Mouse (Mus musculus): ENCODE data around the gene Mpg. TPM values are rescaled to one million over a fixed set of nuclear protein-coding genes. Genes with fewer than 3 reads are reported as not detected.

Gene Mpg
- total RNA-seq, 2 experiments from 2014 or later = 5.1 to 6.0 TPM

Other genes with a start within 250 kb of the Mpg start
- gene Nsg2, start 226.0 kb upstream of the Mpg start, total RNA-seq (2021) = 1 to 10 TPM; 1.0 TPM
- not detected for gene Il9r, start 26.2 kb upstream of the Mpg start, total RNA-seq (2021)
- 10 to 100 TPM; 11.1 to 12.4 TPM for gene Snrnp25, start 21.1 kb upstream of the Mpg start, total RNA-seq (2021)
- 10 to 100 TPM; 21.9 to 25.0 TPM for gene Rhbdf1, start 4.2 kb upstream of the Mpg start, total RNA-seq (2021)
- 10 to 100 TPM; 26.8 to 29.8 TPM for gene Nprl3, start 41.2 kb downstream of the Mpg start, total RNA-seq (2021)
- gene Hba-x, start 49.9 kb downstream of the Mpg start, total RNA-seq (2021) = not detected
- over 10,000 TPM in 1 of 2 experiments, 1,000 to 10,000 TPM in 1; 9,129 to 20,531 TPM for gene Hba-a1, start 57.0 kb downstream of the Mpg start, total RNA-seq (2021)
- gene Hbq1b, start 60.5 kb downstream of the Mpg start, total RNA-seq (2021) = 1 to 10 TPM in 1 of 2 experiments, under 1 TPM in 1; 0.70 to 1.9 TPM
- gene Hba-a2, start 70.0 kb downstream of the Mpg start, total RNA-seq (2021) = over 10,000 TPM in 1 of 2 experiments, 1,000 to 10,000 TPM in 1; 8,713 to 18,074 TPM
- 1 to 10 TPM; 1.3 to 2.0 TPM for gene Hbq1a, start 73.6 kb downstream of the Mpg start, total RNA-seq (2021)
- 1 to 10 TPM; 5.8 to 7.7 TPM for gene Sh3pxd2b, start 121.3 kb downstream of the Mpg start, total RNA-seq (2021)
- 1 to 10 TPM; 6.3 to 8.9 TPM for gene Ubtd2, start 228.9 kb downstream of the Mpg start, total RNA-seq (2021)

Data from heart, postnatal 25 days (tissue).